ENCODE assay signal across 8 mouse cellular contexts in genomic region chr13:48869088-48869487, GRCm38 (mm10). TPM values are rescaled to one million over a fixed set of nuclear protein-coding genes. Genes with fewer than 3 reads are reported as not detected.
DNase-seq lines count a peak whose midpoint lies in the region; ATAC-seq lines count a peak whose summit lies in the region.

No protein-coding gene starts in this region.

- peak overlapping the region; percentile 84 for H3K27ac ChIP-seq in heart, embryonic 15.5 days
- peak overlapping the region; percentile 33; the same call in 1 of the 2 replicates for H3K27ac ChIP-seq in brown adipose tissue, adult 24 weeks (replicated peaks; ENCODE audit: low read depth, low read length)
- no peak overlapping the region for H3K27ac ChIP-seq in hindbrain, embryonic 12.5 days
- H3K27ac ChIP-seq in midbrain, embryonic 14.5 days (replicated peaks; ENCODE audit: low read depth, low read length), result no peak overlapping the region

- H3K4me3 ChIP-seq in heart, embryonic 15.5 days, result peak overlapping the region; percentile 91
- peak overlapping the region; percentile 75 for H3K4me3 ChIP-seq in brown adipose tissue, adult 24 weeks (ENCODE audit: insufficient read depth, low read depth, low read length)
- peak overlapping the region; percentile 94 for H3K4me3 ChIP-seq in hindbrain, embryonic 12.5 days
- H3K4me3 ChIP-seq in midbrain, embryonic 14.5 days (replicated peaks; ENCODE audit: low read depth, low read length), result peak overlapping the region; percentile 90

- no peaks in the 10 kb centered on the region for H3K9me3 ChIP-seq in heart, embryonic 15.5 days (replicated peaks)
- no peaks in the 10 kb centered on the region for H3K9me3 ChIP-seq in hindbrain, embryonic 12.5 days (replicated peaks)
- no peaks in the 10 kb centered on the region for H3K9me3 ChIP-seq in midbrain, embryonic 14.5 days (ENCODE audit: control insufficient read depth, low read length)

- peaks cover 60% of the 10 kb centered on the region for H3K4me1 ChIP-seq in heart, embryonic 15.5 days (replicated peaks)
- H3K4me1 ChIP-seq in brown adipose tissue, adult 24 weeks (ENCODE audit: control insufficient read depth, insufficient read depth, insufficient read length, low read length), result peaks cover 30% of the 10 kb centered on the region
- H3K4me1 ChIP-seq in hindbrain, embryonic 12.5 days, result peaks cover 43% of the 10 kb centered on the region
- H3K4me1 ChIP-seq in midbrain, embryonic 14.5 days (ENCODE audit: control insufficient read depth, insufficient read depth, low read length), result peaks cover 25% of the 10 kb centered on the region

- H3K27me3 ChIP-seq in heart, embryonic 15.5 days, result no peaks in the 10 kb centered on the region
- no peaks in the 10 kb centered on the region for H3K27me3 ChIP-seq in hindbrain, embryonic 12.5 days
- no peaks in the 10 kb centered on the region for H3K27me3 ChIP-seq in midbrain, embryonic 14.5 days (ENCODE audit: control insufficient read depth, insufficient read depth, low read length)

- no peak for ATAC-seq in heart, embryonic 15.5 days (replicated peaks; ENCODE audit: insufficient number of reproducible peaks, insufficient read depth, low FRiP score, low read depth)
- ATAC-seq in hindbrain, embryonic 12.5 days (ENCODE audit: low FRiP score), result no peak
- ATAC-seq in midbrain, embryonic 14.5 days (ENCODE audit: low FRiP score, low TSS enrichment), result no peak
- ATAC-seq in activated CD4-positive, CD25-positive, alpha-beta regulatory T cell, adult 4 months, result no peak
- ATAC-seq in frontal cortex, adult (ENCODE audit: low TSS enrichment), result no peak

- WGBS in heart, embryonic 15.5 days, result 29% methylated on average over 5 of the region's 5 CpGs
- 18% methylated on average over 5 of the region's 5 CpGs for WGBS in hindbrain, embryonic 12.5 days
- WGBS in midbrain, embryonic 14.5 days, result 18% methylated on average over 5 of the region's 5 CpGs

- H3K4me2 ChIP-seq in heart, embryonic 15.5 days, result peak overlapping the region; percentile 77
- peak overlapping the region; percentile 88 for H3K4me2 ChIP-seq in hindbrain, embryonic 12.5 days (replicated peaks)
- H3K4me2 ChIP-seq in midbrain, embryonic 14.5 days (ENCODE audit: low read length), result peak overlapping the region; percentile 93

- H3K36me3 ChIP-seq in heart, embryonic 15.5 days, result no peaks in the 10 kb centered on the region
- H3K36me3 ChIP-seq in hindbrain, embryonic 12.5 days, result no peaks in the 10 kb centered on the region
- no peaks in the 10 kb centered on the region for H3K36me3 ChIP-seq in midbrain, embryonic 14.5 days (ENCODE audit: control insufficient read depth, insufficient read depth, low read length)

- peak overlapping the region; percentile 98 for H3K9ac ChIP-seq in heart, embryonic 15.5 days
- peak overlapping the region; percentile 97 for H3K9ac ChIP-seq in hindbrain, embryonic 12.5 days
- H3K9ac ChIP-seq in midbrain, embryonic 14.5 days (replicated peaks; ENCODE audit: low read length), result peak overlapping the region; percentile 98

- intact Hi-C loops in heart, postnatal 10 days (cut with DNase I), result no loop called here

- no peak for DNase-seq in heart, postnatal 10 days
- DNase-seq in midbrain, embryonic 14.5 days, result no peak
- no peak for DNase-seq in MN1 (ENCODE audit: low spot score)

RNA-seq across cellular contexts. Expression of gene Phf2, which starts 1.8 kb away (rescaled TPM):
- polyA plus RNA-seq in heart, embryonic 15.5 days (2015; fragmentation: Nextera tagmentation; extraction: Ambion mirVana), result 3.4 and 5.1 TPM in 2 replicates
- total RNA-seq in heart, postnatal 10 days (2021), result 10 to 100 TPM; 31.1 to 32.2 TPM
- polyA plus RNA-seq in brown adipose tissue, adult 24 weeks (2012; ENCODE audit: insufficient read depth, insufficient read length, missing spikeins), result 15.4 and 15.7 TPM in 2 replicates
- polyA plus RNA-seq in hindbrain, embryonic 12.5 days (2016; fragmentation: Nextera tagmentation; extraction: Ambion mirVana), result 10.7 and 11.3 TPM in 2 replicates
- 12.1 and 14.3 TPM in 2 replicates for polyA plus RNA-seq in midbrain, embryonic 14.5 days (2014; fragmentation: Nextera tagmentation; extraction: Ambion mirVana)
- polyA plus RNA-seq in activated CD4-positive, CD25-positive, alpha-beta regulatory T cell, adult 4 months (2017; shearing (Covaris generic)), result 1 to 10 TPM; 3.1 to 3.3 TPM

Comparison
In these comparisons a context has a peak if more than half of its experiments do, and no peak if none do; other contexts are left out.
1. H3K27ac ChIP-seq: peak in heart, embryonic 15.5 days (single experiment) and brown adipose tissue, adult 24 weeks (single experiment); none in hindbrain, embryonic 12.5 days (single experiment) and midbrain, embryonic 14.5 days (single experiment).
2. Peak in every context shown above with its lines, with median percentiles within 50 percentile points of each other: H3K4me2 ChIP-seq, H3K4me3 ChIP-seq and H3K9ac ChIP-seq.